Mouse (Mus musculus) gastrocnemius, adult 18-20 months (tissue): ENCODE results near the gene Smg5. TPM values are rescaled to one million over a fixed set of nuclear protein-coding genes. Genes with fewer than 3 reads are reported as not detected.
"Not testable (repeated sequence)": the region's sequence is repeated elsewhere in the genome, so short reads cannot be mapped to it uniquely, and the experiment has no call there.

Experiments used
- DNase-seq: peaks from one replicate; pipeline ENCODE4 v3.0.0; 2021; ENCODE audit warnings: low spot score
- long read RNA-seq, 2 experiments: library from polyadenylated mRNA; stranded (forward); transcript quantifications; one replicate each; pipeline ENCODE4 v2.0.0; 2021
- total RNA-seq, 2 experiments: library from RNA; stranded (reverse); gene quantifications; 2 replicates each; pipeline ENCODE4 v1.2.3; 2021

The Smg5 gene
- total RNA-seq, result 10 to 100 TPM; 37.5 to 48.1 TPM
- long read RNA-seq, experiment 1, full-length matches to known transcripts, result 12 of 21 reads
- long read RNA-seq, experiment 1, partial matches to known transcripts, result 1 of 21 reads
- long read RNA-seq, experiment 1, other reads (novel, unspliced or antisense), result 8 of 21 reads
- long read RNA-seq, experiment 2, full-length matches to known transcripts, result 3 of 12 reads
- long read RNA-seq, experiment 2, partial matches to known transcripts, result 2 of 12 reads
- long read RNA-seq, experiment 2, other reads (novel, unspliced or antisense), result 7 of 12 reads

DNA sequence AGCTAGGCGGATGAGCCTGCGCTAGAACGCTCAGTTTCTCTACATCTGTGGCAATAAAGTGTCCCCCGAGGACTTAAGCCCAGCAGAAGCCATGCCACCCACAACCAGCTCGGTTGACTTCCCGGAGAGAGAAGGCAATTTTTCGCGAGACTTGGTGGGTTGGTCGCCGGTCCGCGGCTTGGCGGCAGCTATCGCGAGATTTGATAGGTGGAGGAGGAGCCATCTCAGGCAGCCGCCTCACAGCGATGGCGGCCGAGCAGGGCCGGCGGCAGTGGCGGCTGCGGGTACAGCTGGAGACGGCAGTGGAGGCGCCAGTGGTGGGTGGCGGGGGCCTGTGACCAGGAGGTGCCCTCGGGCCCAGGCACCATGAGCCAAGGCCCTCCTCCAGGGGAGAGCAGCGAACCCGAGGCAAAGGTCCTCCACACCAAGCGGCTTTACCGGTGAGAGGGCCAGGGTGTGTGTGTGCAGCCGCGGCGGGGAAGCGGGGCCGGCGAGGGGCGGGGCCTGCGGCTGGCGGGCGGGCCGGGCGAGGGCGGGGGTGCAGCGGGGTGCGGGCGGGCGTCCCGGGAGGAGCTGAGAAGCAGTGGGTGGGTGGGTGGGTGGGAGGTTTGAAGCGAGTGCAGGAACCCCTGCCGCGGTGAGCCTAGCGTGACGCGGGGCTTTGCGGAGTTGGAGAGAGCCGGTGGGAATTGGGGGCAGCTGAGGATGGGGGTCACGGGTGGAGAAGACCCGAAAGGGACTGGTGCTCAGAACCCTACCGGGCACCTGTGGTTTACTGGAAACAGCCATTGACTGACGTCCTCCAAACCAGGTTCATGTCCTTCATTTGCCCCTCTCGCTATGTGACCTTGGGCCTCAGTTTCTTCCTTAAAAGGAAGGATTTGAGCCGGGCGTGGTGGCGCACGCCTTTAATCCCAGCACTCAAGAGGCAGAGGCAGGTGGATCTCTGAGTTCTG lies at the start of gene Smg5, which contains the start of gene Tmem79:
TSS of gene Smg5 (plus strand) at position 203 of the 956 bp plus-strand sequence.
TSS of gene Tmem79 (minus strand) at position 91 of the 956 bp plus-strand sequence.
- peak; percentile 97 for DNase-seq

DNA sequence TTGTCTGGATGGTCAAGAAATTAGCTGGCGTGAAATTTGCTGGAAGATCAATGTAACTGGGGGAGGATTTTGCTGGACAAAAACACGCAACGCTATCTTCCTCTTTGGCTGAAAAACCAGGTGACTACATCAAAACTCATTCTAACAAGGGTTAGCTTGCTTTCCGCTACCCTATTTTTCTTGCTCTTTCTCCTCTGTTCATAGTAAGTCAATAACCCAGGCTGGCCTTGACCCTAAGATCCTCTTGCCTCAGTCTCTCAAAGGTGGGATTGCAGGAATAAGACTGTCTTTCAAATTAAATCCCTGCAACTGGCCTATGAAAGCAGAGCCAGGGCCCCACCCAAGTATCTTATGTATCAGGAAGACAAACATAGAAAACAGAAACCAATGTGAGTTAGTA lies 49.0 kb upstream of the Smg5 start, which contains the start of gene Gm38392:
TSS of gene Gm38392 (minus strand) at position 101 of the 400 bp plus-strand sequence.
- no peak for DNase-seq

DNA sequence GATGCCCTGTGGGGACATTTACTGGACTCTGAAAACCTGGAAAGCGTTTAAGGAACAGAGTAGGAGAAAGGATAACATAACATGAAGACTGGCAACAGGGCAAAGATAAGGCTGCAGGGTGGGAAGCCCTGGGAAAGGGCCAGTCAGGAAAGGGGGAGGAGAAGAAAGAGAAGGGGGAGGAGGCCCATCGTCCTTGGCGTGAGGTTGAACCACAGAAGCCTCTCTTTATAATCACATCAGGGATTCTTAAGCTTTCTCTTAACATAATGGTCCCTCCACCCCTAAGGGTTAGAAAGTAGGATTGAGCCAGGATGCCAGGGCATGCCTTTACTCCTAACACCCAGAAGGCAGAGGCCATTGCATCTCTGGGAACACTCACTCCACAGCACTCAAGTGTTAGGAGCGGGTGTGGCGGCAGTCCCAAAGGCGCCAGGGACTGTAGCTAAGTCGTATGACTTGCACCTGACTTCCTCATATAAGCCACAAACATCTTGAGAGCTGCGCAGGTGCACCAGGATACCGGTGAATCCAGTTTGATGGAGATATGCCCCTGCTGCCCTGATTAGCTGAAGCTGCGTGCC lies 47.8 kb upstream of the Smg5 start:
- not testable (repeated sequence) for DNase-seq

DNA sequence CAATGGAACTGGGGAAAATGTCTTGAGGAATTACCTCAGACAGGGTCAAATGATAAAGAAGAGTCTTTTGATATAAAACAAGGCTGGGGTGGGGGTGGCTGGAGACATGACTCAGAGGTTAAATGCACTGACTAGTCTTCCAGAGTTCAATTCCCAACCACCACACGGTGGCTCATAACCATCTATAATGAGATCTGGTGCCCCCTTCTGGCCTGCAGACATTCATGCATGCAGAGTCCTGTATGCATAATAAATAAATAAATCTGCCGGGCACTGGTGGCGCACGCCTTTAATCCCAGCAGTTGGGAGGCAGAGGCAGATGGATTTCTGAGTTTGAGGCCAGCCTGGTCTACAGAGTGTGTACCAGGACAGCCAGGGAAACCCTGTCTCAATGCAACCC lies 44.1 kb upstream of the Smg5 start:
- DNase-seq, result peak; percentile 18

DNA sequence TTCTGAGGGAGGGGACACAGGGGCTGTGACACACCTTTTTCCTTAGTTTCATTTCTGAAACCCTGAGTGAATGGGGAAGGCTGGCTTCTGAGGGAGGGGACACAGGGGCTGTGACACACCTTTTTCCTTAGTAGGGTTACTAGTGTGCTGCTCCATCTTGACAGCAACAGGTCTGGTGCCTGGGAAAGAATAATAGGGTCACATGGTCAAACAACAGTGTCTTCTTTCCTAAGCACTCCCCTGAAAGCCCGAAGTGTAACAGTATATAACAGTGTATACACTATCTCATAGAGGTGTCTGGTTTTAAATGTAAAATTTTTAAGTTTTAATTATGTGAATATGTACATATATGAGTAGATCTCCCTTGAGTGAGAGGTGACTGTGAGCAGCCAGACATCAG lies 40.8 kb upstream of the Smg5 start:
- DNase-seq, result not testable (repeated sequence)

DNA sequence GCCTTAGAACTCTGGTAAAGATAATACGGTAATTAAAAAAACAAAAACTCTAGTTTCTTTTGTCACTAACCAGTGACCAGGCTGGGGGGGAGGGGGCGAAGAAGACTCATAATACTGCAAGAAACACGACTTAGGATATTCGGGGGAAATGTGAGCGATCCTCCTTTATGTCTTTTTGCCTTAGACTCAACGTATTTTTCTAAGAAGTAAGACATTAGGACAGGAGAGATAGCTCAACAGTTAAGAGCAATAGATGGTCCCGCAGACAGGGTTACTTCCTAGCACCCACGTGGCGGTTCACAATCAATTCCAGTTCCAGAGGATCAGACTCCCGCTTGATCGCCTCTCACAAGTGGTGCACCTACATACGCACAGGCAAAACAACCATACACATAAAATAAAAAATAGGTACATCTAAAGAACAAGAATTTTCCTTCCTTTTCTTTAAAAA lies 39.9 kb upstream of the Smg5 start:
- no peak for DNase-seq

DNA sequence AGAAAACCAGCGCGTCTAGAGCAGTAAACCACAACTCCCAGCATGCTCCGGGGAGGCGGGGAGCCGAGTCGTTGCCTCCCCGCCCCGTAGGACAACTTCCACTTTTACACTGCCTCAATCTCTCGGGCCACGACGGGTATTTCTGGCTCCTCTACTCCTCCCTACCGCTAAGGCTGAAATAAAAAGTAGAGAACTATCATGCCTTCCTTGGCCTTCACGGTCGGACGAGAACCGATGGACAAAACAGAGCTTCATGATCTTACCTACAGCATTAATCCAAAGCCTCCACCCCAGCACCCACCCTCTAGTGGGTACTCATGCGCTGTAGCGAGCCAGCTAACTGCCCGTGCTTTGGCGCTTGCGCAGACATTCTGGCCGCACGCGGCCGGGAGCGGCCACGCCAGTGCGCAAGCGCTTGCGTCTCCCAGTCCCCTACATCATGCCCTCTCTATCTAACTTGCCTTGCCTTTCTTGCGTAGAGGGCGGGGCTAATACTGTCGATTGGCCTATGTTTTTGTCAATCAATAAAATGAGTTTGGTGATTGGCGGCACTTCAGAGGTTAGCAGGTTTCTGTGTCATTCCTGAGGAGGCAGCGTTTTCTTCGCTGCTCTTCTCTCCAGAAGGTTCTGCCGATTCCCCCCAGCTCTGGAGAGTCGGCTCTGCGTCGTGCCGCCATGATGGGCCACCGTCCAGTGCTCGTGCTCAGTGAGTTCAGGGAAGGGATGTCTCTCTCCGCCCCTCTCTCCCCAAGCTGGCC lies 39.3 kb upstream of the Smg5 start, which contains the start of the genes Tsacc and Cct3:
TSS of gene Tsacc (minus strand) at position 439 of the 758 bp plus-strand sequence.
TSS of gene Cct3 (plus strand) at position 556 of the 758 bp plus-strand sequence.
- DNase-seq, result peak; percentile 98

DNA sequence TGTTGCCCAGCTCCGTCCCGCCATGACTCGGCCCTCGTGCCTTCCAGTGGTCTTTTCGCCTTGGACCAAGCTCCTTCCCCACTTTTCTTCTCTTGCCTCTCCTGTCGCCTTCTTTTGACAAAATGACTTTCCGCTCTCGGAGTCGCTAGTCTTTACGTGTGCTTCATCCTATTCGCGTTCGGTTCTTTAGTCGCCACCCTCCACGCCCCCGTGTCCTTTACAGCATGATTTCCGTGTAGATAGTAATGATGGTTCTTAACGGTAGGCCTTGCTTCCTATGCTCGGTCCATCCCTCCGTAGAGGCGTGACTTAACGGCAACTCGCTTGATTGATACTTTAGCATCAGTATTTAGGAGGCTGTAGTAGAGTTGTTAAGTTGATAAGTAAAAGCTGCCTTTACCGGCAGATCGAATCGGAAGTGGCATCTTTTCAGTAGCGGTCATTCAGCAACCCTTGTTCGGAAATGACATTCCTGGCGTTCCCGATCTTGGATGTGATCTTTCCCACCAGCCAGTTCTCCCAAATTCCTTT lies 38.7 kb upstream of the Smg5 start:
- DNase-seq, result no peak

DNA sequence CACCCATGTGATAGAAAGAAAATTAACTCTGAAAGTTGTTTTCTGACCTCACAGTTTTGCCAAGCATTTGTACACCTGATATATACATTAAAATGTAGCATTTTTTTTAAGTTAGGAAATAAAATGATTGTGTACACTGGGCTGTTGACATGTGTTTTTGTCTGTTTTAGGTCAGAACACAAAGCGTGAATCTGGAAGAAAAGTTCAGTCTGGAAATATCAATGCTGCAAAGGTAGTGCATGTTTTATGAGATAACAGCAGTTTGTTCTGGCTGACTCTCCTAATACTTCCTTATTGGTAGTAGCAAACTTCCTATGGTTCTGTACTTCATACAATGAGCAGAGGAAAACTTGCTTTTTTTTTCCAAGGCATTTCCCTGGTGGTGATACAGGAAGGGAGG lies 36.9 kb upstream of the Smg5 start:
- no peak for DNase-seq

DNA sequence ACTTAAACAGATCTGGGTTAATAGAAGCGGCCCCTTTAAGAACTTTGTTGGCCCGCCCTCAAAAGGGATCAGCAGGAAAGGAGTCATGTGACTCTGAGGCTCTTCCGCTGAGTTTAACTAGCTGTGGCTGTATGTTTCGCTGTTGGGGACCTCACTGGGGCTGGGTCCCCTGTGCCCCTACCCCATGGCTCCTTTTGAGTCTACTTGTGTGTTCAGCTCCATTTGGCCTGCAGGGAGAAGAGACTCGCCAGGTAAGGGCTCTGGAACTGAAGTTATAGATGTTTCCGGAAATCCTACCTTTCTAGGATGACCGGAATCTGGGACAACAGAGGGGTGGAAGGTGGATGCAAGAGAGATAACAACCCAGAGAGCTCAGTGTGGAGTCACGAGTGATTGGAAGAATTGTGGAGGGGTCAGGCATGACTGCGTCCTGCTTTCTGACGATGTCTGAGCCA lies 11.1 kb upstream of the Smg5 start, which contains the start of gene Glmp:
TSS of gene Glmp (plus strand) at position 73 of the 455 bp plus-strand sequence.
- peak; percentile 67 for DNase-seq

DNA sequence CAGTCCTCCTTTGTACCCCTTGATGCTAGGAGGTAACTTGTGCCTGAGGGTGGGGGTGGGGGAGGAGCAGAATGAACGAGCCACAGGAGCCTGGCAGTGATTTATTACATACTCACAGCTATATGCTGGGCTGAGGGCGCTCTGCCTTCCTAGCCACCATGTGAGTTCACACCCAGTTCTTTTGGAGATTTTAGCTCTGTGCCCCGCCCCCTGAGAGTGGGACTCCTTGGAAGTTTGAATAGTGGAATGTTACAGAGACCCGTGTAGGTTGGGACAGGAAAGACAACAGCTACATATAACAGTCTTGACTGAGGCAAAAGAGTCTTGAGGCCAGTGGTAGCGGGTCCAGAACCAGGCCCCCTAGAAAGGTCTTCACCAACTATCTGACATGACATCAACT lies 7.1 kb upstream of the Smg5 start:
- no peak for DNase-seq

DNA sequence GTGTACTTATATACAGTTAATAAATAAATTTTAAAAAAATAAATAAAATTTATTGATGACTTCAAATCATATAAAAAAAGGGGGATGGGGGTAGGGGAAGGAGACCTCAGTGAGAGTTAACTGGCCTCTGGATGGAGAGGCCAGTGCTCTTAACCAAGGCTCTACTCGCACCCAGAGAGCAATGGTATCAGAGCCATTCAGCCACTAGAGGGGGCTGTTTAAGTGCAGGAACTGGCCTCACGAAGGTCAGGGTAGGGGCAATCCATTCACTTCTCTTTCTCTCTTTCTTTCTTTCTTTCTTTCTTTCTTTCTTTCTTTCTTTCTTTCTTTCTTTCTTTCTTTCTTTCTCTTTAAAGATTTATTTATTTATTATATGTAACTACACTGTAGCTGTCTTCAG lies 4.8 kb upstream of the Smg5 start:
- peak; percentile 63 for DNase-seq

DNA sequence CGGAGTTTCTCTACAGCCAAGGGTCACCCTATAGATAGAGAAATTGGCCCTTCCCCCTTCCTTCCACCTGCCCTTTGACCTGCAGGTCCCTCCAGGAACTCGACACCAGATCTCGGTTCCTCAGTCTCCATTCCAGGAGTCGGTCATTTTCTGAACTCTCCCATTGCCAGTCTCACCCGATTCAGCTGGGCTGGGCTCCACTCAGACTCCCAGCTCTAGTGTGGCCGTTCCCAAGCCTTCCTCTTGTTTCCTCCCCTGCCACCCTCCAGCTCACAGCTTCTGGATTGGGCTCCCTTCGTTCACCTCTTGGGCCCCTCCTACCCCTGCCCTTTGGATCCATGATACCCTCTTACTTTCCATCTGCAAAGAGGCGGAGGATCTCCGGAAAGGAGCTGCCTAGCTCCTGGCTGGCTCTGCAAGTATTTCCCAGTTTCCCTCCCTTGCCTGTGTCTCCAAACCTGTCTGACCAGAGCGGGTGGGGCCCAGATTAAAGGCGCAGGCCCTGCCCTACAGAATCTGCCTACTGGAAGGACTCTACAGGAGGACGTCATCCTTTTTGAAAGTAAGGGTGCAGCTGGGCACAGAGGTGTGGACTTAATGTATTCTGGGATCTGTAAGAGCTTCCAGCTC lies 1.9 kb upstream of the Smg5 start:
- no peak for DNase-seq

DNA sequence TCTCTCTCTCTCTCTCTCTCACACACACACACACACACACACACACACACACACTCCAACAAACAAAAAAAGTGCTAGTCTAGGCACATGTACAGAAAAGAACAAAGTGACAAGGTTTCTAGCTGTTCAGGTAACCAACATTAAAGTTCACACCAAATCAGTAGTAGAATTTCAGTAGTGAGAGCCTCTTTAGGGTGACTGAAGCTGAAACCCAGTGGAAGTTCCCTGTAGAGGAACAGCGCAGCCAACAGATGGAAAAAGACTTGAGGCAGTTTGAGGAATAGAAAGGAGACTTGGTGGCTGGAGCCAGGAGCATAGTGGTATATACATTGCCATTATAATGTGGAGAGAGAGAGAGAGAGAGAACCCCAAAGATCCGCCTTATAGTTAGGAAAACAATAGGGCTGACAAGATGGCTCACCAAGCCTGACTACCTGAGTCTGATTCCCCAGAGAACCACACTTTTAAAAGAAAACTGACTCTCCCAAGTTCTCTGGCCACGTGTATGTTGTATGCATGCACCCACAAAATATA lies 1.1 kb upstream of the Smg5 start:
- DNase-seq, result no peak

DNA sequence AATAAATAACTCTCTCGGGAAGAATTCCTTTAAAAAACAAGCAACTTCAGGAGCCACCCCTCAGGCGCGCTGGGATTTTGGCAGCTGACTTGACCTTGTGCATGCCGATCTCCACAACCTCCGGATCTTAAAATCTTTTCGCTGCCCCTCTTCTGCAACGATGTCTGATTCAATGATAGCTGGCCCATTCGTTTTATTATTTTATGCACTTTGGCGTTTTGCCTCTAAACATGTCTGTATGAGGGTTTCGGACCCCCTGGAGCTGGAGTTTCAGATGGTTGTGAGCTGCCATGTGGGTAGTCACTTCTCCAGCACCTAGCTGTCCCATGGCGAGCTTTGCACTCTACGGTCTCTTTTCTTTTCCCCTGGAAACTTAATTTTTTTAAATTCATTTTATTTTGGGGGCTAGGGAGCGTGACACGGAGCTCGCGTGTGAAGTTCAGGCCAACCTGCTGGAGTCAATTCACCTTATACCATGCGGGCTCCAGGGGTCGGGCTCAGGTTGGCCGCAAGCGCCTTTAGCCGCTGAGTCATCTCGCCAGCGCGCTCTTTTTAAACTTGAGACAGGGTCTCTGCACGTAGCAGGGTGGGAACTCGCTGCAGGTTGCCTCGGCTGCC lies 515 bp upstream of the Smg5 start:
- no peak for DNase-seq

DNA sequence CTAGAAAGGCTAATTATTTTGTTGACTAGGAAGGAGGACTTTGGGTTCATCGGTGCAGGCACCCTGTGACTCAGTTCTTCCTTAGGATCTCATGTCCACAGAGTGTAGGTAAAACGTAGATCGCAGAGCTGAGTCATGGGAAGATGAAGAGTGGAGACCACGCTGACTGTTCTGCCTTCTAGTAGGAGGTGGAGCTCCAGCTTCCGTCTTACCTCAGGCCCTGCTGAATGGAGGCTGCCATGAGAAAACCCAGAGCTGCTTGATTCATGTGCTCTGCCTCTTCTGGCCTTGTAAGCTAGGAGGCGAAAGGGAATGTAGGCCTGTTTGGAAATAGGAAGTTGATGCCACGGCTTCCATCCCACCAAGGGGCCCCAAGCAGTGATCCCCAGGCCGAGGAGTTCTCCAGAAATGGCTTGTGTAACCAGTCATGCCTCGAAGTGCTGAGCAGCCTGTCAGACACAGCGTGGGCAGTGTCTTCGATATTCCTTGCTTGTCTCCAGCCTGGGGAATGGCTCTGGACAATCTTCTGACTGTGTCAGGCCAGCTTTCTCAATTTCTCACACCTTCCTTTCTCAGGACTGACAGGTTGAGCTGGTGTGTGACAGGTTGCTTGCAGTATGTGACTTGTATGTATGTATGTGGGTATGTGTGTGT lies 1.4 kb downstream of the Smg5 start:
- no peak for DNase-seq

DNA sequence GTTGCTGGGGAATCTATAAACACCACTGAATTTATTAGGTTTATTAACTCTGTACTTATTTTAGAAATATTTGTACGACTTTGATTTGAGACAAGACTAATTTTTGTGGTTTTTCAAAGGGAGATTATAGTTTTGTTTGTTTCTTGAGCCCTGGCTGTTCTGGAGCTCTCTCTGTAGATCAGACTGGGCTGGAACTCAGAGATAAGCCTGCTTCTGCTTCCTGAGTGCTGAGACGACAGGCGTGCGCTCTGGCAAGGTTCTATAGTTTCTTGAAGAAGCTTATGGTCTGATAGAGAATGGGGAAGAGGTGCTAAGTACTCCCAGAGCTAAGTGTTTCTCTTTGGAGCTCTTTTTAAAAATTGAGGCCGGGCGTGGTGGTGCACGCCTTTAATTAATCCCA lies 2.3 kb downstream of the Smg5 start:
- DNase-seq, result no peak

DNA sequence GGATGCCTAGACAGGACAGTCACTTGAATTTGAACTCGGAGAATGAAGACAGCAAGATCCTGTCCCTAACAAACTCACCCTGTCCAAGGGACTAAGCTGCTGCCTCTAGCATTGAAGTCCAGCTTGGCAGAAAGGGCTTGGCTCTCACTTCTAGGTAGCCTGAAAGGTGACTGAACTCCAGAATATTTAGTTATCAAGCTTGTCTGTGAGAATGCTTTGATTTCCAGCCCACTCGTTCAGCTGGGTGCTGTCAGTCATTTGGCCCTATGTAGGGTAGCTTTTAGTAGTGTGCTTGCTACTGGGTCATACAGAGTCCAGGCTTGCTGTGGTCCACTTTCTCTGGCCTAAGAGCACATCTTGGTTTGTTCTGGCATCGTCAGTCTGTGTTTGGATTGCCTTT lies 2.9 kb downstream of the Smg5 start:
- DNase-seq, result peak; percentile 35

DNA sequence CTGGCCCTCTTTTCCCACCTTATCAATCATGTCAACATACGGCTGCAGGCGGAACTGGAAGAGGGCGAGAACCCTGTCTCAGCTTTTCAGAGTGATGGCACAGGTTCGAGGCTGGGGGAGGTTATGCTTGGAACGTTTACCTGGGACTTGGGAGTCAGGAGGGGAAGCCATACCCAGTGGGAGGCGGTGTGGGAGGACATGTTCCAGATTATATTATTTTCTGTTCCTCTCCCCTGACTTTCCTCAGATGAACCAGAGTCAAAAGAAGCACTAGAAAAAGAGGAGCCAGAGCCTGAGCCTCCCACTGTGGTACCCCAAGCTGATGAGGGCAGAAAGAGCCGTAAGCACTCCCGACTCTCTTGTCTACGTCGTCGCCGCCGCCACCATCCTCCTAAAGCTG lies 14.7 kb downstream of the Smg5 start:
- no peak for DNase-seq
